Mouse (Mus musculus) liver, embryonic 15.5 days (tissue): ENCODE data around the gene Samd4b. TPM values are rescaled to one million over a fixed set of nuclear protein-coding genes. Genes with fewer than 3 reads are reported as not detected.
A peak's percentile ranks its signal among the peaks of the same experiment; 100 is the strongest.

Experiments used
- ATAC-seq: fragments of 200-750 bp; cut with Nextera tagmentation; 2 replicates; pipeline ENCODE4 v1.8.0; 2017; ENCODE audit warnings: moderate number of reproducible peaks, mild to moderate bottlenecking, moderate library complexity; ENCODE audit not compliant: insufficient read depth
- H3K27ac ChIP-seq: fragments of 300-500 bp; sonication (generic); replicated peaks from 2 replicates; pipeline ENCODE4 v1.5.1; 2015; ENCODE audit warnings: mild to moderate bottlenecking, inconsistent platforms
- H3K27me3 ChIP-seq: fragments of 300-500 bp; sonication (generic); 2 replicates; pipeline ENCODE4 v1.6.1; 2015; ENCODE audit warnings: mild to moderate bottlenecking, inconsistent platforms
- H3K36me3 ChIP-seq: fragments of 300-500 bp; sonication (generic); replicated peaks from 2 replicates; pipeline ENCODE4 v1.6.1; 2015; ENCODE audit warnings: moderate library complexity, mild to moderate bottlenecking, inconsistent platforms
- H3K4me1 ChIP-seq: fragments of 300-500 bp; sonication (generic); replicated peaks from 2 replicates; pipeline ENCODE4 v1.6.1; 2015; ENCODE audit warnings: inconsistent platforms
- H3K4me2 ChIP-seq: fragments of 300-500 bp; sonication (generic); 2 replicates; pipeline ENCODE4 v1.6.1; 2015; ENCODE audit warnings: moderate library complexity, mild to moderate bottlenecking, inconsistent platforms
- H3K4me3 ChIP-seq: fragments of 300-500 bp; sonication (generic); replicated peaks from 2 replicates; pipeline ENCODE4 v1.5.1; 2015; ENCODE audit warnings: mild to moderate bottlenecking, inconsistent platforms
- H3K9ac ChIP-seq: fragments of 300-500 bp; sonication (generic); 2 replicates; pipeline ENCODE4 v1.6.1; 2015; ENCODE audit warnings: moderate library complexity, mild to moderate bottlenecking, inconsistent platforms
- H3K9me3 ChIP-seq: fragments of 300-500 bp; sonication (generic); replicated peaks from 2 replicates; pipeline ENCODE4 v1.6.1; 2016; ENCODE audit warnings: inconsistent platforms
- WGBS: fragments of 180-500 bp; shearing (Covaris S2); methylation state at CpG from one replicate; pipeline ENCODE4 v1.1.7; 2015; ENCODE audit warnings: mixed read lengths; ENCODE audit not compliant: insufficient replicate concordance; 5-methylcytosine and 5-hydroxymethylcytosine counted together
- polyA plus RNA-seq: library from polyadenylated mRNA; unstranded; fragments of >200 nt; fragmentation: Nextera tagmentation; extraction: Ambion mirVana; gene quantifications from 2 replicates; pipeline ENCODE4 v1.2.1, GENCODE M21; 2015

Gene Samd4b
- 5.6 and 6.6 TPM in 2 replicates for polyA plus RNA-seq

- H3K4me1 ChIP-seq: peaks cover 65% of the 10 kb centered on the region
- H3K9me3 ChIP-seq: no peaks in the 10 kb centered on the region
- H3K27ac ChIP-seq: peak within 1 kb of the TSS; percentile 95
- ATAC-seq: peak; percentile 82
- H3K36me3 ChIP-seq: peaks cover 9% of the 10 kb centered on the region; the same call in 1 of the 2 replicates
- WGBS: under 1% methylated on average over 66 of the region's 66 CpGs
- peak within 1 kb of the TSS; percentile 80 for H3K4me3 ChIP-seq
- peak within 1 kb of the TSS; percentile 82 for H3K4me2 ChIP-seq
- peak within 1 kb of the TSS; percentile 76 for H3K9ac ChIP-seq
- no peaks in the 10 kb centered on the region for H3K27me3 ChIP-seq
Measured at GRCm38 (mm10) chr7:28597642-28598446, at the start of gene Samd4b, which contains the start of gene Pak4. Gene Samd4b (minus strand): TSS chr7:28598144. Gene Pak4 (minus strand): TSS chr7:28598185.

GRCm38 (mm10) chr7:28647016-28647415 is 49.1 kb upstream of the Samd4b start:
- Histone ChIP-seq H3K4me1 (no peaks in the 10 kb centered on the region), H3K4me3 (no peak overlapping the region), H3K36me3 (no peaks in the 10 kb centered on the region), H3K9ac (no peak overlapping the region), H3K4me2 (no peak overlapping the region), H3K27me3 (no peaks in the 10 kb centered on the region), H3K9me3 (no peaks in the 10 kb centered on the region), H3K27ac (no peak overlapping the region)
- WGBS: 38% methylated on average over 7 of the region's 7 CpGs
- no peak for ATAC-seq

- ATAC-seq: peak; percentile 77
- H3K4me3 ChIP-seq: no peak overlapping the region
- no peaks in the 10 kb centered on the region for H3K36me3 ChIP-seq
- H3K27me3 ChIP-seq: no peaks in the 10 kb centered on the region
- no peak overlapping the region for H3K4me2 ChIP-seq
- no peaks in the 10 kb centered on the region for H3K4me1 ChIP-seq
- H3K27ac ChIP-seq: peak overlapping the region; percentile 39; the same call in 1 of the 2 replicates
- no peak overlapping the region for H3K9ac ChIP-seq
- no peaks in the 10 kb centered on the region for H3K9me3 ChIP-seq
- WGBS: 60% methylated on average over 2 of the region's 2 CpGs
Measured at GRCm38 (mm10) chr7:28645947-28646475, 48.1 kb upstream of the Samd4b start.

GRCm38 (mm10) chr7:28645366-28645765 is 47.4 kb upstream of the Samd4b start:
- 58% methylated on average over 6 of the region's 6 CpGs for WGBS
- Histone ChIP-seq H3K9ac (no peak overlapping the region), H3K27ac (0 out of 2 replicates have a peak overlapping the region, but pooled peaks have one; percentile 17), H3K27me3 (no peaks in the 10 kb centered on the region), H3K4me3 (no peak overlapping the region), H3K4me1 (no peaks in the 10 kb centered on the region), H3K9me3 (no peaks in the 10 kb centered on the region), H3K36me3 (no peaks in the 10 kb centered on the region), H3K4me2 (no peak overlapping the region)
- ATAC-seq: no peak

GRCm38 (mm10) chr7:28641546-28641945 is 43.6 kb upstream of the Samd4b start:
- Histone ChIP-seq H3K4me2 (no peak overlapping the region), H3K4me1 (0 out of 2 replicates have a peak, but pooled peaks cover 3% of the 10 kb centered on the region), H3K27ac (no peak overlapping the region), H3K9ac (no peak overlapping the region), H3K36me3 (no peaks in the 10 kb centered on the region), H3K9me3 (no peaks in the 10 kb centered on the region), H3K4me3 (no peak overlapping the region), H3K27me3 (no peaks in the 10 kb centered on the region)
- ATAC-seq: no peak
- WGBS: 56% methylated on average over 8 of the region's 8 CpGs

GRCm38 (mm10) chr7:28637511-28637910 is 39.6 kb upstream of the Samd4b start:
- no peak overlapping the region for H3K4me3 ChIP-seq
- H3K9me3 ChIP-seq: no peaks in the 10 kb centered on the region
- H3K9ac ChIP-seq: no peak overlapping the region
- ATAC-seq: no peak
- H3K36me3 ChIP-seq: no peaks in the 10 kb centered on the region
- 8% methylated on average over 8 of the region's 8 CpGs for WGBS
- no peak overlapping the region for H3K27ac ChIP-seq
- peaks cover 5% of the 10 kb centered on the region for H3K27me3 ChIP-seq
- 0 out of 2 replicates have a peak, but pooled peaks cover 3% of the 10 kb centered on the region for H3K4me1 ChIP-seq
- no peak overlapping the region for H3K4me2 ChIP-seq

GRCm38 (mm10) chr7:28634128-28634527 is 36.2 kb upstream of the Samd4b start:
- ATAC-seq: no peak
- Histone ChIP-seq H3K4me1 (0 out of 2 replicates have a peak, but pooled peaks cover 3% of the 10 kb centered on the region), H3K9ac (no peak overlapping the region), H3K27me3 (peaks cover 34% of the 10 kb centered on the region), H3K4me3 (no peak overlapping the region), H3K4me2 (no peak overlapping the region), H3K9me3 (no peaks in the 10 kb centered on the region), H3K36me3 (no peaks in the 10 kb centered on the region), H3K27ac (no peak overlapping the region)
- 18% methylated on average over 4 of the region's 4 CpGs for WGBS

GRCm38 (mm10) chr7:28631073-28631472 is 33.1 kb upstream of the Samd4b start, which contains the start of gene Acp7:
Gene Acp7 (minus strand): TSS chr7:28631332.
- peaks cover 49% of the 10 kb centered on the region for H3K27me3 ChIP-seq
- H3K4me1 ChIP-seq: no peaks in the 10 kb centered on the region
- no peak within 1 kb of the TSS for H3K4me3 ChIP-seq
- no peak for ATAC-seq
- H3K9me3 ChIP-seq: no peaks in the 10 kb centered on the region
- no peaks in the 10 kb centered on the region for H3K36me3 ChIP-seq
- no peak within 1 kb of the TSS for H3K9ac ChIP-seq
- WGBS: 18% methylated on average over 10 of the region's 10 CpGs
- H3K27ac ChIP-seq: no peak within 1 kb of the TSS
- H3K4me2 ChIP-seq: peak within 1 kb of the TSS; percentile 10; the same call in 1 of the 2 replicates

- no peaks in the 10 kb centered on the region for H3K36me3 ChIP-seq
- no peaks in the 10 kb centered on the region for H3K4me1 ChIP-seq
- 49% methylated on average over 5 of the region's 5 CpGs for WGBS
- no peak overlapping the region for H3K27ac ChIP-seq
- peaks cover 21% of the 10 kb centered on the region for H3K27me3 ChIP-seq
- no peaks in the 10 kb centered on the region for H3K9me3 ChIP-seq
- no peak overlapping the region for H3K4me3 ChIP-seq
- ATAC-seq: no peak
- no peak overlapping the region for H3K9ac ChIP-seq
- H3K4me2 ChIP-seq: no peak overlapping the region
Measured at GRCm38 (mm10) chr7:28624791-28625190, 26.8 kb upstream of the Samd4b start.

- no peak overlapping the region for H3K4me3 ChIP-seq
- no peak for ATAC-seq
- H3K36me3 ChIP-seq: no peaks in the 10 kb centered on the region
- no peak overlapping the region for H3K4me2 ChIP-seq
- 43% methylated on average over 9 of the region's 9 CpGs for WGBS
- no peaks in the 10 kb centered on the region for H3K4me1 ChIP-seq
- no peak overlapping the region for H3K9ac ChIP-seq
- no peak overlapping the region for H3K27ac ChIP-seq
- no peaks in the 10 kb centered on the region for H3K9me3 ChIP-seq
- no peaks in the 10 kb centered on the region for H3K27me3 ChIP-seq
Measured at GRCm38 (mm10) chr7:28619098-28619715, 21.3 kb upstream of the Samd4b start.

GRCm38 (mm10) chr7:28605951-28606350 is 8.0 kb upstream of the Samd4b start:
- WGBS: 72% methylated on average over 8 of the region's 8 CpGs
- Histone ChIP-seq H3K36me3 (no peaks in the 10 kb centered on the region), H3K4me2 (no peak overlapping the region), H3K4me1 (peaks cover 6% of the 10 kb centered on the region), H3K9ac (no peak overlapping the region), H3K4me3 (no peak overlapping the region), H3K27me3 (no peaks in the 10 kb centered on the region), H3K9me3 (no peaks in the 10 kb centered on the region), H3K27ac (no peak overlapping the region)
- no peak for ATAC-seq
